Mouse (Mus musculus) adrenal gland (tissue): ENCODE measurements around the gene Apex1.
"Not testable (repeated sequence)": the region's sequence is repeated elsewhere in the genome, so short reads cannot be mapped to it uniquely, and the experiment has no call there.

ENCODE experiments used
- intact Hi-C: fragments of 180-260 bp; cut with DNase I; formaldehyde crosslinking; loops from one replicate; pipeline ENCODE4 v1.15.1; 2025

Apex1 gene

DNA sequence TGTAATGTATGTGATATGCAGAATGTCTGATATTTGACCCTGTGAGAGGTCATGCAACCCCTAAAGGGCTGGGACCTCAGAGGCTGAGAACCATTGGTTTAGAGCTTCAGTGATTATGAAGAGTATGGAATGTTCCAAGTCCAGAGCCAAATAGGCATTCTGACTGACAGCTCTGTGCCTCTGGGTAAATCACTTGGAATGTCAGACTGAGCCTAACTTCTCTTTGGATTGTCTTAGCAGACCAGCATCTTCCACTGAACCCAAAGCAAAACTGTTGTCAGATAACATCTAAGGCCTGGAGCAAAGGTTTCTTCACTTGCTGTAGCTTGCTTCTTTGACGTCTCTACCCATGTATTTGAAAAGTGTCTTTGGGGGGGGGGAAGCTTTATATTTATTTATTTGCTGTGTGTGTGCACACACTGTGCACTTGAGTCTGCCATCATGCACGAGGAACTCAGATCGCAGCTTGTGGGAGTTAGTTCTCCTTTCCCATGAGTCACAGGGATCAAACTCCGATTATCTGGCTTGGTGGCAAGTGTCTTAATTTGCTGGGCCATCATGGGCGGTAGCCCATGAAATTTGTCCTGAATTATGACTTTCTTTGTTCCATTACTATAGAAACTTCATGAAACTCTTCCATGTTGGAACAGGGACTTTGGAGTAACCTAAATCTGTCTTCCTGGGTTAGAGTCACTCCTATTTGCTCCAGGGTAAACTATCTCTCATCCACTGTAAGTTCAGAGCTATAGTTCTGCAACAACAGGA, 43.6 kb downstream of the Apex1 start:
- intact Hi-C loops: no loop called here

DNA sequence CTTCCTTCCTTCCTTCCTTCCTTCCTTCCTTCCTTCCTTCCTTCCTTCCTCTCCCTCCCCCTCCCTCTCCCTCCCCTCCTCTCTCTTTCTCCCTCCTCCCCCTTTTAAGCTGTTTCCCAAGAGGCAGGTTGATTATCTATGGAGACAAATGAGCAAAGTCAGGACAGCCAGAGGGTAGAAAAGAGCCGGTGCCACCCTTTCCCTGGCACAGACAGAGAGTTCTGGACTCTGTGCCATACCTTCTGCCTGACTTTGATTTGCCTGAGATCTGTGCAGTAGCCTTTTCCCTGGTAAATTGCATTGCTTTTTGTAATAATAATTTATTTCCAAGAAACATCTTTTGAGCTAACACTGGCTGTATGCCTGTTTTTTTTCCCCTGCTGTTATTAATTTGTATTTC, 44.3 kb downstream of the Apex1 start:
- intact Hi-C loops: no loop called here

- intact Hi-C loops: no loop called here
Measured at GRCm38 (mm10) chr14:50969558-50970544, 45.1 kb downstream of the Apex1 start.

GRCm38 (mm10) chr14:50970822-50971221, 46.1 kb downstream of the Apex1 start:
- intact Hi-C loops: no loop called here

- intact Hi-C loops: not testable (repeated sequence)
Measured at GRCm38 (mm10) chr14:50973054-50973453, 48.3 kb downstream of the Apex1 start.

GRCm38 (mm10) chr14:50973700-50974099, 48.9 kb downstream of the Apex1 start:
- intact Hi-C loops: no loop called here

- intact Hi-C loops: loop anchor here (5.0 kb wide), 1 partner anchor 87 kb away; no protein-coding TSS in a partner anchor
Measured at GRCm38 (mm10) chr14:50975001-50975400, 50.2 kb downstream of the Apex1 start.

DNA sequence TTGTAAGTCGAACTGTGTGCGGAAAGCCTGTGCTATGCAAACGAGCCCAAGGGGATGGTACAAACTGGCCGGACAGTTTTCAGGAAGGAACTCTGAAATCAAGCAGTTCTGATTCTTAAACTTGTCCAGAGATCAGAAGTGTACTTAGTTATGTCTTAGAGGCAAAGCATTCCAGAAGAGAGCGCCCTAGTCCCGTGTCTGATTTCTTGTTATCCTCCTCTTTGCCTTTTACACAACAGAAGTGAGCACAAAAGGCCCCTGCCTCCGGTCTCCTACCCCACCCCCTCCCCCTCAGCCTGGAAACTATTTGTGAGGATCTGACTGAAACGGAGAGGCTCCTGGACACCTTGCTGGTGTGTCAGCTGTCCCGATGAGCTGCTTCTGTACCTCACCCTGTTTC, 51.9 kb downstream of the Apex1 start:
- intact Hi-C loops: loop anchor here (5.0 kb wide), 1 partner anchor 86 kb away; no protein-coding TSS in a partner anchor
